Mouse (Mus musculus): ENCODE results near the gene Ift172. TPM values are rescaled to one million over a fixed set of nuclear protein-coding genes. Genes with fewer than 3 reads are reported as not detected.

Ift172 gene
- 1 to 10 TPM; 3.3 to 4.4 (median 4.3) TPM for polyA plus RNA-seq (2017; shearing (Covaris generic))

DNA sequence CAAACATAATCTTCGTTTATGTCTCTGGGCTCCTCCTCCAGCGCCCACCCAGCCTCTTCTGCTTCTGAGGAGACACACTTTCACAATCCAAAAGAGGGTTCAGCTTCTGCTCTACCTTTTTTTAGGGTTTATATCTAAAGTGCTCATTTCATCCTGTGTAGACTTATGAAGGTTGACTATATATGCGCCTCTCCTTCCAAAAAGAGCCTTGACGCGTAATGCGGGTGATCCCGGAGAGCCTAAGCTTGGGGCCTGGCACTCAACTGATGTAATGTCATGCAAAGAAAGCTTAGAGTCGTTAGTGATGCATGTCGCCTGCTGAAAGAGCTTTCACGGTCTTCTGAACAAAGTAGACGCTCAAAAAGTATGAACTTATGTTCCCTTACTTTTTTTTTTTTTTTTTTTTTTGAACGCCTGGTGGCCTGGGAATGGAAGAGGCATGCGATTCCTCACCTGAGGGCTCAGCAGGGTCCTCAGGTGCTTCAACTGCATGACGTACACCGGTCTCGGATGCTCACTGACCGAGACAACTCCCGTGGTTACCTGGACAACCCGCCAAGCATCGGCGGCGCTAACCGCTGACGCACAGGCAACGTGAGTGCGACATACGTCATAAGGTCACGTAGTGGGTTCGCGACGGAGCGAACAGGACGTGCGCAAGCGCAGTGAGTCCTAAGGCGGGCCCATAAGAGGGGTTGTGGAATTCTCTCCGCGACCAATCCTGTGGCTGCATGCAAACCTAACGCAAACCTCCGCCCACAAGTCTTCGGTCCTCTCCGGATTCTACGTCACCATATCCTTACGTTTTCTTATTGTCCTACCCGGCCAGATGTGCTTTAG is at the start of gene Ift172:
Ift172 (minus strand) TSS at position 596 of the 840 bp plus-strand sequence.
- ATAC-seq = peak; percentile 96

DNA sequence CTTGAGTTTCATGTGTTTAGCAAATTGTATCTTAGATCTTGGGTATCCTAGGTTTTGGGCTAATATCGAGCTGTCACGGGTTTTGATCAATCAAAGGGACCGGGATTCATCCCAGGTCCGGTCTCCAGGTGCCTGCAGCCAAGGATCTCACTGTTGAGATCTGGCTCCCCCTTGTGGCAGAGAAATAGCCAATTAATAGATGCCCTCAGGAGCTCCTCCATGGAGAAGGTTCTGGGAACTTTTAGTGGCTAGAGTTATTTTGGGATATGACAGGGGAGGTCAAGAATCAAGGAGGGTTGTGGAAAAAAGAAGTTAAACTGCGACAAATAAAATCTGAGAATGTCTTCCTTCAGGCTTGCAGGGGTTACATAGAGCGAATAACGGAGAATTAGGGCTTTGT is 37.3 kb upstream of the Ift172 start:
- ATAC-seq = no peak

DNA sequence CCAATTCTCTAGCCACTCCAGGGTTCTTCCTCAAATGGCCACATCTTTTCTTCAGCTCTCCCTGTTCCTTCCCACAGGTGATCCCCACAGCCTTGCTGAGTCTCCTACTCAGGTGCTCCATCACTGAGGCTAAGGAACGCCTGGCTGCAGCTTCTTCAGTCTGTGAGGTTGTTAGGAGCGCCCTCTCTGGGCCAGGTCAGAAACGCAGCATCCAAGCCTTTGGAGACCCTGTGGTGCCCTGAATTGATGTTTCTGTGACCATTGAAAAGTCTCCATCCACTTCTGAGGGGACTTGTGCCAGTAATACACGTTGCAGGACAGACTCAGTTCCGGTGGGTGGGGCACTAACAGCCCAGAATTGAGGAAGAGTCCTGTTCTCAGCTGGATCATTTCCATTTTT is 35.9 kb upstream of the Ift172 start:
- ATAC-seq = no peak

DNA sequence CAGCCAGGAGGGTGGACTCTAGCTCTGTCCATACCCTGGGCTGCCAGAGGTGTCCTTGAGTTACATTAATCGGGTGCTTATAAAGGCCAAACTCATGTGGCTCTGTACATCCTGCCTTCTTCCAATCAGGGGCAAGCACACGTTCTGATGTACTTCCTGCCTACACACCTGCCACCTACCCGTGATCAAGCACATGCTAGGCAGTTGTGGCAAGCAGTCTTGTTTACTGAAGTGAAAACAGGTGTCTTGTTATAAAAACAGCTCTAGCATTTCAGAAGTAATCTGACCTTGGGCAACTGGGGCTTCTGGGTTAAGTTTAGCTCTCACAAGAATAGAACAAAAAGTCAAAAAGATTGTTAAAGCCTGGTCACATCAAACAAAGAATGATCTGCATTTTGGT is 33.2 kb upstream of the Ift172 start:
- ATAC-seq = no peak

DNA sequence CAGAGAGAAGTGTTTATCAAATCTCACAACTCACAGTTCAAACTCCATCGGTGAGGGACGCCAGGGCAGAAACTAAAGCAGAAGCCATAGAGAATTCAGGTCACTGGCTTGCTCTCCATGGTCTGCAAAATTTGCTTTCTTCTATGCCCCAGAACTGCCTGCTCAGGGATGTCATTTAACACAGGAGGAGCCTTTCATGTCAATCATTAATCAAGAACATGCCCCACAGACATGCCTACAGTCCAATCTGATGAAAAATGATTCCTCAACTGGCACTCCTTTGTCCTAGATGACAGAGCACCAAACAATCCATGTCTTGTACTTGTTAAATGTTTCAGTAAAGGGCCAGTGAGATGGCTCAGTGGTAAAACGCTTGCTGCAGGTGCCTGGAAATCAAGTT is 31.9 kb upstream of the Ift172 start:
- ATAC-seq = no peak

DNA sequence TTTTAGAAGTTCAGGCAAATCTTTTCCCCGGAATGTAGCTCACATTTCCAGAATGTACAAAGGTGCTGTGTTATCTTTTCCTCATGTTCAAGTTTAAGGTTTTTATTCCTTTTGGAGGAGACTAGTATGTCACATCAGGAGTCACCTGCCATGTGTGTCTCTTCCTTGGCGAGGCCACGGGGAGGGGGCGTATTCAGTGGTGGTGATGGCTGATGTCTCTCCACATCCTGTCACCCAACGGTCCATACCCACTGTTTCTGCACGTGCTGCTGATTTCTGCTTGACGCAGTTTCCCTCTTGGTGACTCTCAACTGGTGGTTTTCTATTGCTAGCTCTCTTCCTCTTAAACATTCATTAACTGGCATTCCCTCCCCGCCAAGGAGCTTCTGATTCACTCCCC is 21.9 kb upstream of the Ift172 start:
- no peak for ATAC-seq

DNA sequence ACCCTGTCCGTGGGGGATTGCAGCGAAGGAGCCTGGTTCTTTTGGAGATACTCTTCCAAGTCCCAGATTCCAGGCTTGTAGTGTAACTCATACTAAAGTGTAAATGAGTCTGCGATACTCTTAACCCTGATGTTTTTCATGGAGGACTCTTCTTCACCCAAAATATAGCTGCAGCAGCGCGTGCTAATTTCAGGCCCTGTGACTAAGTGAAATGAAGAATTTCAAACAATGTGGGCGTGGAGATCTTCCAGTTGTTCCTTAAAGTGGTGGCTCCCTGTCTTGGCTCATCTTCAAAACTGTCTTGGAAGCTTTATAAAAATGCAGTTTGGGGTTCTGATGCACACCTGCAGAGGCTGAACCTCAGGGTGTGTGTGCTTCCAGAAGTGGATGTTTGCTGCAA is 12.2 kb upstream of the Ift172 start:
- no peak for ATAC-seq

DNA sequence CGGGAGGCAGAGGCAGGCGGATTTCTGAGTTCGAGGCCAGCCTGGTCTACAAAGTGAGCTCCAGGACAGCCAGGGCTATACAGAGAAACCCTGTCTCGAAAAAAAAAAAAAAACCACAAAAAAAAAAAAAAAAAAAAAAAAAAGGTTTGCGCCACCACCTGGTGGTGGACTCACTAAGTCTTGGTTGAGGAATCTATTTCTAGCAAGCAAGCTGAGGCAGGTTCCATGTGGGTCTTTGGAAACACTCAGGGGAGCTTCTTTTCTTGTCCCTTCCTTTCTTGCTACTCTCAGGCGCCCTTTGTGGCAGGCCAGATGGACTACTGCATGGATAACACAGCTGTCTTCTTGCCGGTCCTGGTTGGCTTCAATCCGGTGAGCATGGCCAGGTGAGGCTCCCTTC is 10.9 kb upstream of the Ift172 start:
- no peak for ATAC-seq

DNA sequence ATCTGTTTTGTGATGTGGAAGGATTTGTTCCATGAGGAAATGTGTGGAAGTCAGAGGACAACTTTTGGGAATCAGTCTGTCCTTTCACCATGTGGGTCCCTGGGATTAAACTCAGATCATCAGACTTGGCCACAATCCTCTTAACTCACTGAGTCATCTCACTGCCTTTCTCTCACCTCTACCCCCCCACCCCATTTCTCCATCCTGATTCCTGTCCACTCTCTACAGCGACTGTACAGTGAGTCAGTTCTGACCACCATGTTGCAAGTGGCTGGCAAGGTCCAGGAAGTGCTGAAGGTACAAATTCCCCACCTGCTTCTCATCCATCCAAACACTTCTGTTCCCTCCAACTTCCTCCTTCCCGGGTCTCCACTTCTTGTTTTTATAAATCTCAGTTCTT is 7.6 kb upstream of the Ift172 start:
- no peak for ATAC-seq

DNA sequence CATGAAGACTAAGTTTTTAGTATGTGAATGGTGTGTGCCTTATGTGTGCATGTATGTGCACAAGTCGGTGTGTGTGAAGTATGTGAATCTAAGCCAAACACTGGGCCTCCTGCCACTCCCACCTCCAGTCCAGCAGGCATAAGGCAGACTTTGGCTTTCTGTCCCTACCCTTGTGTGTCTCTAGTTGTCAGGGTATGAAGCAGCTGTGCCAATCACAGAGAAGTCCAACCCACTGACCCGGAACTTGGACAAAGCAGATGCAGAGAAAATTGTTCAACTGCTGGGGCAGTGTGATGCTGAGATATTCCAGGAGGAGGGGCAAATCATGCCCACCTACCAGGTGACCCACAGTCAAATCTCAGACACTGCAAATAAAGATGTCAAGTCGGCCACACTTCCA is 7.1 kb upstream of the Ift172 start:
- ATAC-seq = no peak

DNA sequence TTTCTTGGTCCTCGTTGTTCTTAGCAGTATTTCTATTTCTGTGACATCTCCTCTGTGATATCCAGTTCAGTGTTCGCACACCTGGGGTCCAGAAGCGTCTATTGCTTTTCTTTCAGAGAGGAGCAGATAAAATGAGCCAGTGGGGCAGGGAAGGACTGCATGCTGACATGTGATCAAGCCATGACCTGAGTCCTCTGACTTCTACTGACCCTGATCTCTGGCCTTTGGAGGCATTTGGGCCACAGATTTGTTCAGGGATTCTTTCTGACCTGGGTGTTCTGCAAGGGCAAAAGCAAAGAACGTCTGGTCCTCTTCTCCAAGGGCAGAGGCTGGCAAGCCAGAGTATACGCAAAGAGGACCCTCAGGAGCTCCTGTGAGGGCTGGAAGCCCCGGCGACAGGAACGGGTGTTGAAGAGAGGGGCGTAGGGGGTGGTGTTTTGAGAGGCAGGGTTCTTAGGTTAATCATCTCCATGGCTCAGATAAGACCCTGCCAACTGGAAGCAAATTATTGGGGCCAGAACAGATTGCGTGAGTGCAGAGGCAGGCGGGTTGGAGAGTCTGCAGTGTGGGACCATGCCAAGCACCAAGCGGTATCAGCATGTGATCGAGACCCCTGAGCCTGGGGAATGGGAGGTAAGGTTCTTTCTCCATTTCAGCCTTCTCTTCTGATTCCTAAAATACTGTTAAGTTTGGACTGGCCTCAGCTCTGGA is 6.3 kb upstream of the Ift172 start, which contains the start of gene Gckr:
Gckr (plus strand) TSS at position 397 of the 711 bp plus-strand sequence.
- no peak for ATAC-seq

DNA sequence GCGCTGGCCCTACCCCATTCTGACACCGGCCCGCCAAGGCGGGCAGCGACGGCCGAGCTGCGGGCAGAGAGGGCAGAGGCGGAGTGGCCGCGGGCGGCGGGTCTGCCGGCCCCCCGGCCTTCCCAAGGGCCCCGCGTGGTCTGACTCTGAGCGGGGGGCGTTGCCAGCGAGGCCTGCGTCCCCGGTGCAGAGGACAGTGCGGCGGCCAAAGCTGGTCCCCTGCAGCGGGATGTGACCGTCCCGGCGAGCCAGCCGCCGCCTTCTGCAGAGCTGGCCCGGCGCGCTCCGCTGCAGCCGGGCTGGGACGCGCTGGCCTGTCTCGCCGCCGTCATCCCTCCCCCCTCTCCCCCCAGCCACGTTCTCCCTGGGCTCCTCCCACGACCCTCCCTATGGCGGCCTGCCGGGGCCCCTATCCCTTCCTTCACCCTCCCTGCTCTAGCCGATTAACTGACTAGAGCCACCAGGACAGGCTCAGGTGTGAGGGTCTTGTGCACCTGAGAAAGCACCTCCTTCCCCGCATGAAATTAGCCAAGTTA is 4.8 kb upstream of the Ift172 start, which contains the start of gene Fndc4:
Fndc4 (minus strand) TSS at position 475 of the 536 bp plus-strand sequence.
- ATAC-seq = no peak

DNA sequence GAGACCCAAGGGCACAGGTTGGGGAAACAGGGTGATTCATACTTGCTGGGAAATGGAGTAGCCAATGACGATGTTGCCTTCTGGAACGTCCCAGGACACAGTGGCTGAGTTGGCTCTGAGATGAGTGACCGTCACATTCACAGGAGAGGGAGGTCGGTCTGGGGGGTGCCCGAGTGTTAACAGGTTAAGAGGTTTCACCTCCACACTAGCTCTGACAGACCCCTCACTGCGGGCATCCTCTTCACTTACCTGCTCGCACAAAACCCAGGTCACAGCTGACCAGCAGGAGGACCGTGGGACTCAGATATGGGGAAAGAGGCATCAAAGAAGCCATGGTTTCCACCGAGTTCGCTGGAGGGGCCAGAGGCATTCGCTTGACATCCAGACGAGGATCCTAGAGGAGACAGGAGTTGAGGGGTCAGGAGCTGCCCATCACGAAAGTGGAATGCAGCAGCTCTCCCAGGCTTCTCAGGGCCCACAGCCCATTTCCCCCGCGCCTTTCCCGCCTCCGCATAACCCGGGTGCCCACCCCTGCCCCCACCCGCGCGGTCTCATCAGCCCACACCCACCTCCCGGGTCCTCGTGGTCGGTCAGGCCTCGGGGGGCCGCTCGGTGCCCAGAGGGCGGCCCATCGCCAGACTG is 4.2 kb upstream of the Ift172 start:
- no peak for ATAC-seq

DNA sequence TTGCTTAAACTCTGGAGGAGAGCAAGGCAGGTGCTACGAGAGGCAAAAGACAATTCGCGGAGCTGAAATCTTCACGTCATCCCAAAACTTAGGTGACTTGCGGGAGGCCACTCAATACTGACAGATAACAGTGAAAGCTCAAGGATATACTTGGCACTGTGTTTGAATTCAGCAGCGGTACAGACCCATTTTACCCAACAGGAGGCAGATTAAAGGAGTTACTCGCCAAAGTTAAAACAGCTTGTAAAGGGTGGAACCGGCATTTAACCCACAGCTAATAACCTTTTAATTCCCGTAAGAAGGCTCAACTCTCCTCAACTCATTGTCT is 409 bp upstream of the Ift172 start:
- ATAC-seq = no peak

DNA sequence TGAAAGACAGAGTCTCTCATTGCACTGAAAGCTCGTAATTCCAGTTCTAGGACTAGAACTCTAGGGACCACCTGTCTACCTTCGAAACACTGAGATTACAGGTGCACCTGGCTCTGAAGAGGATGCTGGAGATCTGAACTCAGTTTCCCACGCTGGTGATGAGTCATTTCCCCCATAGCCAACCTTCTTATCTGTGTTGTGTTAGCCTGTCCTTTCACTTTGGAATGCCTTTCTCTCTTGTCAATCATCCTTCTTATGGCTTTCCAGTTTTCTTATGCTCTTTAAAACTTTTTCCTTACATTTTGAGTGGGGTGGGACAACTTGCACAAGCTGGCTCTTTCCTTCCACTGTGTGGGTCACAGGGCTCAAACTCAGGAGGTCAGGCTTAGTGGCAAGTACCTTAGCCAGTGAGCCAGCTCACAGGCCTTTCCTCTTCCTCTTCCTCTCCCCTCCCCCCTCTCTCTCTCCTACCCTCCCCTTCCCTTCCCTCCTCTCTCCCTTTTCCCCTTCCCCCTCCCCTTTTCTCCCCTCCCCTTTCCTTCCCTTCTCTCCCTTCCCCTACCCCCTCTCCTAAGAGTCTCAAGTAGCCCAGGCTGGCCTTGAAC is 1.2 kb downstream of the Ift172 start:
- no peak for ATAC-seq

DNA sequence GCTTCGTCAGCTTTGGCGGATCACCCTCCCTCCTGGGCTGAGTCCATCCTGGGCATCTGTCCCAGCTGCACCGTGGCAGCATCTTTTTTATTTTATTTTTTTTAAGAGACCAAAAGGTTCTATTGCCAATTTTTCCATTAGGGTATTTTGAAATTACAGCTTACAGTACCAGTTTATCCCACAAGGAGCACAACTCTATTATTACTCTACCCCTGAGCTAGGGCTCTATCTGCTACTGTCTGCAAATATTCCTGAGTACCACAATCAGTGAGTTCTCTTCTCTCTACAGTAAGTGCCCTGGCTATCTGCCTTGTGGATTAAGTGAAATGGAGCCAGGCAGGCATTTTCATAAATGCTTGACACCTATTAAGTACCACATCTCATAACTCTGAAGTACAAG is 2.3 kb downstream of the Ift172 start:
- no peak for ATAC-seq

DNA sequence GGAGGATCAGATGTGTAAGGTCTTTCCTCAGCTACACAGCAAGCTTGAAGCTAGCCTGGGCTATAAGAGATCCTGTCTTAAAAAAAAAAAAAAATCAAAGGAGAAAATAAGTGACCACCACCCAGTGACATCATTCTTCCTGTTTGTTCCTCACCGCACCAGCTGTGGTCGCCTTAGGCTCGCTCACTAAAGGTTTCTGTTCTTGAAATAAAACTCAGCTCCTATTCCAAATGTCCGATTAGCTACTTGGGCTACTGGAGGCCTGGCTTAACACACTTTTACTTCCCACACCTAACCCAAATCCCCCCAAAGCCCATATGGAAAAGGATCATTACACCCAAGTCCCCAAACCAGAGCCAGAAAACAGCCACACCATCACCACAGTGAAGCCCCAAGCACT is 2.7 kb downstream of the Ift172 start:
- no peak for ATAC-seq

DNA sequence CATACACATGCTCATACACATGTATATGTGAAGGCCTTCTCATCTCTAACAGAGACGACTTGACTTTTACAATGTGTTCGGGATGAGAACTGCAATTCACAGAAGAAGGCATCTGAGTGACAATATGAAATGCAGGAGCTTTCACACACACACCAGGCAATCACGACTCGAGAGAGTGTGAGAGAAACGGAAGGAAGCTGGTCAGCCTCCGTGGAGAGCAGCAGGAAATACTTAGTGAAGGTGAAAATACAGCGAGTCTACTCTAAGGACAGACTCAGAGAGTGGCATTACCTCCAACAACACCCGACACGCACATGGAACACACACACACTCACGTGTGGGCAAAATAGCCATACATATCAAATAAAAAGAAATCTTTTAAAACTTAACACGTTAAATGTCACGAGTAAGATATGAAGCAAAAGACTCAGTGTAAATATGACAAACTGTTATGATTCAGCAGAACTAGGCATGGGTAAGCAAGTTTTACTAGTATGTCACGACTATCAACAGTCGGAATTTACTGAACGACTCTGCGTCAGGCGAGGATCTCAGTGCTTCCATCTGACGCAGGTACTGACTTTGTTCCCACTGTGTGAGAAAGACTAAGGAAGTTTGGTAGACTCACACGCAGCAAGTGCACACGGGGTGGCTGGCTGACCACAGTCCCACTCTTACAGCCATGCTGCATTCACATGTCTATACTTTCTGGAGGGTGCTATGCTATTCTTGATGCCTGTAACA is 11.5 kb downstream of the Ift172 start:
- ATAC-seq = peak; percentile 43

DNA sequence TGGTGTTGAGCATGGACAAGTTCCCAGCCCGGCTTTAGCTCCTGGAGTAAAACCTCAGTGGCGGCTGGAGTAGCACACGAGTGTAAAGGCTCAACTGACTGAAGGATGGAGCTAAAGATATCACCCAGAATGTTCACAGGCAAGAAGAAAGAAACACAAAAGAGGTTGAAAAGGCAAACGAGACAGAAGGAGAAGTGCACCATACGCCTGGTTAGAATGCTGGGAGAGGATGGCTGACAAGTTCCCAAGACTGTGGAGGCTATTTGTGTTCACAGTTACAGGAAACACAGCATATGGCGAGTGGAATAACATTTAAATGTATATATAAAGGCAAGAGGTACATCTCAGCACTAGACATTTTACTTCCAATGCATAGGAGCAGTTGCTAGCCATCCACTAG is 17.9 kb downstream of the Ift172 start:
- no peak for ATAC-seq

DNA sequence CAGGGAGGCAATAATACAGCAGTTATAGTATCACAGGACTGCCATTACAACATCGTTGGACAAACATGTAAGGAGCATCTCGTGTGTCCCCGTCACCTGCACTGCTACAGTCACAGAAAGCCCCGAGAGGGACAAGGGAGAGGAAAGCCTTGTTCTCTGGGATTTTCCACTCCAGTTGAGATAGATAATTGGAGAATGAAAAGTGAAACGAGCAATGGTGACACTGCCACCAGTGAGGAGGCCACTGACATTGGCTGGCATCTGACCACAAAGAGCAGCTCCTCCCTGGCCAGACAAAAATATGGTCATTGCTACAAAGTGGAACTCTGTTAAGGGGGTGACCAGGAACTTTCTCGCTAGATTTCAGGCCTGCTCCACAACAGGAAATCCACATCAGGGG is 23.2 kb downstream of the Ift172 start:
- ATAC-seq = no peak

DNA sequence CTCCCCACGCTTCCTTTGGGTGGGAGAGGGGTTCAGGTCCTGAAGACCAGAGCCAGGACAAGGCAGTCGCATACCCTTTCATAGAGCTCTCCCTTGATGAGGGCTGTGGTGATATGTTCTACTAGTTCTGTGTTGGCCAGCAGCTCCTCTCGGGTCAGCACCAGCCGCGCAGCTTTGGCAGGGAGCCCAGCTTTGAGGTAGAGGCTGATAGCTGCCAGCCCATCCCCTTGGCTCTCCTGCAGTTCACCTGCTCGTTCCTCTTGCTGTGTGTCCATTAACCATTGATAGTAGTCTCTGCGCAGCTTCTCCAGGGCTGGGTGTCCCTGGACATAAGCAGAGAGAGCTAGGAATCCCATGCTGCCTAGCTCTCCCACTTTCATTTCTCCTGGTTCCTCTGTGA is 24.8 kb downstream of the Ift172 start:
- ATAC-seq = no peak

DNA sequence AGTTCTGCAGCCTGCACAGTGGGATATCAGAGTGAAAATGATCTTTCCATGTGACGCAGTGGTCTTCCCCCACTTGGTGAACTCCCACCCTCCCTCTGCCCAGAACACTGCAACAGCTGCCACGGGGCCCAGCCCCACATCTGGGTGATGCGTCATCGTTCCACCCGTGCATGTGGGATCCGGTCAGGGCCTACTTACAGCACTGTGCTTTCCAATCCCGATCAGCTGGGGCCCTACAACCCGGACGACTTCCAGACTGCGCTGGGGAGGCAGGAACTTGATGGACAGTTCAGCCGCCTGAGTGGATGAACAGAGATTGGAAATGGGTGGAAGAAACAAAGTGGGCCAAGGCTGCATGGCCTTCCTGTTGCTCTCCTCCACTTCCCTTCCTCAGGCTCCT is 33.3 kb downstream of the Ift172 start:
- no peak for ATAC-seq
